Mouse (Mus musculus) embryo, embryonic 11.5 days (tissue): ENCODE measurements around the gene Zfp276.

Source experiments
- DNase-seq: peaks from one replicate; pipeline ENCODE4 v3.0.0-alpha.2; 2012; ENCODE audit warnings: low read depth, low spot score

Zfp276 gene

DNA sequence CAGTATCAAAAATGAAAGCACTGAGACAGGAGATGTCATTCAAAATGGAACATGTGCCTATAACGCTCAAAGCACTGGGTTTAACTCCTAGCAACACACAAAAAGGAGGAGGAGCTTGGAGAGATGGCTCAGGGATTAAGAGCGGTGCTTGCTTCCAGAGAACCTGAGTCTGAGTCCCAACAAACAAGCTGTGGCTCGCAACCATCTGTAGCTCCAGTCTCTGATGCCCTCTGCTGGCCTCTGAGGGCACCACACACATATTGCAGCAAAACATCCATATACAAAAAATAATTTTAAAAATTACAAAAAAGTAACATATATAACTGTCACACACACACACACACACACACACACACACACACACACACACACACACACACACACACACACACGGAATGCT, 36.2 kb downstream of the Zfp276 start:
- no peak for DNase-seq

DNA sequence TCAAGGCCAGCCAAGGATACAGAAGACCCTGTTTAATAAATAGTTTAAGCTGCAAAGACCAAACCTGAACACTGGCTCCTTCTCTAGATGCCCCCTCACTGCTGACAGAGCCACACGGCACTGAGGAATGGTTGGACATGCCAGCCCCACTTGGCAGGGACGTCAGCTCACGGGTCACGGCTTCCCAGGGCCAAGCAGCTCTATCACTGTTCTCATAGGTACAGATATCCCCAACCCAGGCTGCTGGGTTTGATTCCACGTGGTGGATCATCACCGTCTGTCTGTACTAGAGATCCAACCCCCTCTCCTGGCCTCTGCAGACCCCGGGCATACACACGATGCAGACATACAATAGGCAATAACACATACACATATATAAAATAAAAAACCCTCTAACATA, 36.7 kb downstream of the Zfp276 start:
- DNase-seq = no peak

GRCm38 (mm10) chr8:123291716-123292115, 37.7 kb downstream of the Zfp276 start:
- no peak for DNase-seq

- DNase-seq = no peak
These were observed 38.3 kb downstream of the Zfp276 start for GRCm38 (mm10) chr8:123292281-123292680.

- no peak for DNase-seq
These were observed 38.8 kb downstream of the Zfp276 start for GRCm38 (mm10) chr8:123292785-123293184.

DNA sequence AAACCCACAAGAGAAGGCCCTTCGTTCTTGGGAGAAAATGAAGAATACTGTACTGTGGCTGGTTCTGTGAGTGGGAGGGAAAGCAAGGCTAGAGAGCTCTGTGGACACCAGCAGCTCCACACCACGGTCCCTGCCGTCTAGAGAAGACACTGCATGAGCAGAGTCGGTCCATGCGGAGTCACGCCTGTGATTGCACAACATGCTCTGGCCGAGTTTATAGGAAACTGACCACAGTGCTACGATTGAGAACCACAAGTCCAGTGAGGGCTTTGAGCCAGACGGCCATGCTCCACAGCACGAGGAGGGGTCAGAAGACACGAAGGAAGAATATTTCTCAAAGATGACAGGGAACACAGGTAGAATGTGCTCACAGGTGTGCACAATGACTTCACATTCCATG, 44.3 kb downstream of the Zfp276 start:
- DNase-seq = no peak

- no peak for DNase-seq
These were observed 54.7 kb downstream of the Zfp276 start for GRCm38 (mm10) chr8:123308738-123309137.

GRCm38 (mm10) chr8:123317781-123318466, 63.9 kb downstream of the Zfp276 start:
- DNase-seq = no peak

- DNase-seq = peak; percentile 91
These were observed 64.5 kb downstream of the Zfp276 start, which contains the start of gene Fanca for GRCm38 (mm10) chr8:123318467-123318911. TSS of gene Fanca (minus strand) at chr8:123318576.
